Mouse (Mus musculus) forebrain, embryonic 14.5 days (tissue): ENCODE data around the gene Mutyh. TPM values are rescaled to one million over a fixed set of nuclear protein-coding genes. Genes with fewer than 3 reads are reported as not detected.
"Not testable (repeated sequence)": the region's sequence is repeated elsewhere in the genome, so short reads cannot be mapped to it uniquely, and the experiment has no call there.

Source experiments
- ATAC-seq: fragments of 200-750 bp; cut with Nextera tagmentation; 2 replicates; pipeline ENCODE4 v1.8.0; 2017; ENCODE audit warnings: mild to moderate bottlenecking, moderate library complexity
- DNase-seq: peaks from one replicate; pipeline ENCODE4 v3.0.0-alpha.2; 2015; ENCODE audit warnings: low spot score
- H3K27ac ChIP-seq: fragments of 300-500 bp; sonication (generic); 2 replicates; pipeline ENCODE4 v1.5.1; 2014; ENCODE audit warnings: low read depth, mild to moderate bottlenecking, control low read depth, low read length, moderate library complexity
- H3K27me3 ChIP-seq: fragments of 300-500 bp; sonication (generic); replicated peaks from 2 replicates; pipeline ENCODE4 v1.6.1; 2014; ENCODE audit warnings: low read length, control low read depth, mixed read lengths; ENCODE audit not compliant: control insufficient read depth, insufficient read depth
- H3K36me3 ChIP-seq: fragments of 300-500 bp; sonication (generic); 2 replicates; pipeline ENCODE4 v1.6.1; 2014; ENCODE audit warnings: low read length, control low read depth; ENCODE audit not compliant: control insufficient read depth, insufficient read depth
- H3K4me1 ChIP-seq: fragments of 300-500 bp; sonication (generic); 2 replicates; pipeline ENCODE4 v1.6.1; 2014; ENCODE audit warnings: antibody characterized with exemption, low read length, control low read depth; ENCODE audit not compliant: control insufficient read depth, insufficient read depth
- H3K4me2 ChIP-seq: fragments of 300-500 bp; sonication (generic); 2 replicates; pipeline ENCODE4 v1.6.1; 2014; ENCODE audit warnings: mild to moderate bottlenecking, control low read depth, low read length
- H3K4me3 ChIP-seq: fragments of 300-500 bp; sonication (generic); 2 replicates; pipeline ENCODE4 v1.5.1; 2014; ENCODE audit warnings: low read depth, low read length, control low read depth
- H3K9ac ChIP-seq: fragments of 300-500 bp; sonication (generic); 2 replicates; pipeline ENCODE4 v1.6.1; 2014; ENCODE audit warnings: mild to moderate bottlenecking, low read length, control low read depth, moderate library complexity
- H3K9me3 ChIP-seq: fragments of 300-500 bp; sonication (generic); replicated peaks from 2 replicates; pipeline ENCODE4 v1.6.1; 2016; ENCODE audit warnings: low read length, control low read depth, mixed read lengths; ENCODE audit not compliant: control insufficient read depth
- WGBS: fragments of 180-500 bp; shearing (Covaris S2); extraction: QIAGEN DNeasy Blood & Tissue Kit; methylation state at CpG from one replicate; pipeline ENCODE4 v1.1.7; 2014; 5-methylcytosine and 5-hydroxymethylcytosine counted together
- polyA plus RNA-seq: library from polyadenylated mRNA; unstranded; fragments of >200 nt; fragmentation: Nextera tagmentation; extraction: Ambion mirVana; gene quantifications from 2 replicates; pipeline ENCODE4 v1.2.1, GENCODE M21; 2014

Mutyh gene
- polyA plus RNA-seq, 1 experiment from 2014 or later = 8.0 TPM

DNA sequence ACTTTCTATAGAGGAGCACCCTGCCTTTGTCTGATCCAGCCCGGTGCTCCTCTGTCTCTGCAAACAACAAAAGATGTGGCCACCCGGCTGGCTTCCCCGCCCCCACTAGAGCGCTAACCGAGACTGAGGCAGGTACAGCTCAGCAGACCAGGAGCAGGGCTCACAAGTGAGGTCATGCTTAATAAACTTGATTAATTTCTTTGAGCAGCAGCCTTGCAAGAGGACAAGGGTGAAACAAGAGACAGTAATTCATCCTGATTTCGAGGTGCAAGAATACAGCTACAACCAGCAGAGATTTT lies 22.5 kb downstream of the Mutyh start:
- Histone ChIP-seq H3K4me2 (no peak overlapping the region), H3K36me3 (no peaks in the 10 kb centered on the region), H3K4me3 (no peak overlapping the region), H3K9me3 (no peaks in the 10 kb centered on the region), H3K27me3 (no peaks in the 10 kb centered on the region), H3K9ac (peak overlapping the region; percentile 45; the same call in 1 of the 2 replicates), H3K27ac (peak overlapping the region; percentile 76), H3K4me1 (peaks cover 14% of the 10 kb centered on the region)
- 9% methylated on average over 6 of the region's 6 CpGs for WGBS
- no peak for DNase-seq
- ATAC-seq = peak; percentile 74

DNA sequence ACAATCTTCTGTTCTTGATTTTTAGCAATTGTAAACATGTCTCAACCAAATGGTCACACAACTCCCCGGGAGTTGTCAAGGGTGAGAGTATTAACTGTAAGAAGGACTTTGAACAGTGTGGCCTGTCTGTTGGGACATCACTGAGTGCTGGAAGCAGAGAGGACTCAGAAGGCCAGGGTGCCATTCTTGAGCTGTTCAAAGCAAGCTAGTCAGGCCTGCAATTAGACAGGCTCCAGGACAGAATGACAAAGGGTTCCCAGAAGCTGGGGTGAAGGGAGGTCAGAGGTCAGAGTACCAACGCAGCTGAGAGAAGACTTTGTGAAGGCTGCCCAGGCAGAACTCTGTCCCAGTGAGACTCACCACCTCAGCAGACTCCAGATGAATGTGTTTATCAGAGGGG lies 31.5 kb downstream of the Mutyh start:
- H3K4me3 ChIP-seq = no peak overlapping the region
- no peak overlapping the region for H3K9ac ChIP-seq
- no peak for DNase-seq
- H3K27me3 ChIP-seq = no peaks in the 10 kb centered on the region
- no peaks in the 10 kb centered on the region for H3K9me3 ChIP-seq
- H3K27ac ChIP-seq = no peak overlapping the region
- no peaks in the 10 kb centered on the region for H3K36me3 ChIP-seq
- H3K4me2 ChIP-seq = no peak overlapping the region
- 19% methylated on average over 2 of the region's 2 CpGs for WGBS
- H3K4me1 ChIP-seq = no peaks in the 10 kb centered on the region
- ATAC-seq = no peak

DNA sequence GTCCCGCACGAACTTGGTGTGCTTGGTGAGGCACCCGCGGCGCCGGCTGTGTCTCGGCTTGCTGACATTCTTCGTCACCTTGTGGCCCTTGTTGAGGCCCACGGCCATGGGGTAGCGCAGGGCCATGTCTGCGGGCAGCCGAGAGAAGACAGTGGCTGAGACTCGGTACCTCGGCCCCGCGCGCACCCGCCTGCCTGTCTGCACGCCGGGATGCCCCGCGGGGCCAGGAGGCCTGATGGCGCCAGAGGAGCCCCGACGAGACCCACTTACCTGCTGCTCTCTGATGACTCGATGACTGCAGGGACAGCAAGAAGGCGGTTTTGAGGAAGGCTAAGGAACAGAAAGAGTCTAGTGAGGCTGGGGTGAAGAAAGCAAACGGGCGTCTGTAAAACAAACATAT lies 32.6 kb downstream of the Mutyh start:
- H3K36me3 ChIP-seq, H3K9ac ChIP-seq, H3K4me3 ChIP-seq, ATAC-seq, H3K4me1 ChIP-seq, H3K27me3 ChIP-seq, H3K9me3 ChIP-seq, DNase-seq, H3K4me2 ChIP-seq, H3K27ac ChIP-seq: not testable (repeated sequence)
- 55% methylated on average over 20 of the region's 29 CpGs for WGBS

DNA sequence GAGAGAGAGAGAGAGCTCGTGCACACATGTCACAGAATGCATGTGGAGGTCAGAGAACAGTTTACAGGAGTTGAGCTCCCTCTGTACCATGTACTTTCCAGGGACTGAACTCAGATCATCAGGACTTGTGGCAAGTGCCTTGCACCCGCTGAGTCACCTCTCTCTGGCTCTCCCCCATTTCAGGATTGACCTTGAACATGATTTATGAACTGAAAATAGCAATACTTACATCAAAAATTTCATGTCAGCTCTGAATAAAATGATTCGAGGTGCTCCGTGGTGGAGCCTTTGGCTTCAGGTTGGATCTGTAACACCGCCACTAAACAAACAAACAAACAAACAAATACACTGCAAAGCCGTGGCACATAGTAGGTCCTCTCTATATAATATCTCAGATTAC lies 33.3 kb downstream of the Mutyh start:
- H3K4me1 ChIP-seq = no peaks in the 10 kb centered on the region
- no peak overlapping the region for H3K27ac ChIP-seq
- no peaks in the 10 kb centered on the region for H3K36me3 ChIP-seq
- ATAC-seq (no peak), DNase-seq (no peak)
- H3K9me3 ChIP-seq = no peaks in the 10 kb centered on the region
- no peak overlapping the region for H3K4me2 ChIP-seq
- WGBS = 90% methylated on average over 6 of the region's 6 CpGs
- H3K4me3 ChIP-seq = no peak overlapping the region
- no peaks in the 10 kb centered on the region for H3K27me3 ChIP-seq
- H3K9ac ChIP-seq = no peak overlapping the region

DNA sequence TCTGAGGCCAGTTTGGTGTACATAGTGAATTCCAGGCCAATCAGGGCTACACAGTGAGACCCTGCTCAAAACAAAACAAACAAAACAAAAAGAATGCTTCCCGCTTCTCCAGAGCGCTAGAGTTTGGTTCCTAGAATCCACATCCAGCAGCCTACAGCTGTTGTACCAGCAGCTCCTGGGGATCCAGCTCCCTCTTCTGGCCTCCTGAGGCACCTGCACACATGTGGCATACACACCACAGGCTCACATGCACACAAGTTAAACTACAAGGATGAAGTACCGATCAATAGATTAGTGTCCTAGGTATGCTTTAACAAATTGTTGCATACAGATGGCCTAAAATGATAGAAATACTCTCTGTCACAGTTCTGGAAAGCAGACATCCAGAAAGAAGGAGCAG lies 36.8 kb downstream of the Mutyh start:
- H3K27me3 ChIP-seq = no peaks in the 10 kb centered on the region
- no peaks in the 10 kb centered on the region for H3K9me3 ChIP-seq
- no peaks in the 10 kb centered on the region for H3K36me3 ChIP-seq
- ATAC-seq (no peak), DNase-seq (no peak)
- H3K27ac ChIP-seq = no peak overlapping the region
- H3K9ac ChIP-seq = no peak overlapping the region
- H3K4me2 ChIP-seq = no peak overlapping the region
- 95% methylated on average over 3 of the region's 3 CpGs for WGBS
- no peaks in the 10 kb centered on the region for H3K4me1 ChIP-seq
- H3K4me3 ChIP-seq = no peak overlapping the region

DNA sequence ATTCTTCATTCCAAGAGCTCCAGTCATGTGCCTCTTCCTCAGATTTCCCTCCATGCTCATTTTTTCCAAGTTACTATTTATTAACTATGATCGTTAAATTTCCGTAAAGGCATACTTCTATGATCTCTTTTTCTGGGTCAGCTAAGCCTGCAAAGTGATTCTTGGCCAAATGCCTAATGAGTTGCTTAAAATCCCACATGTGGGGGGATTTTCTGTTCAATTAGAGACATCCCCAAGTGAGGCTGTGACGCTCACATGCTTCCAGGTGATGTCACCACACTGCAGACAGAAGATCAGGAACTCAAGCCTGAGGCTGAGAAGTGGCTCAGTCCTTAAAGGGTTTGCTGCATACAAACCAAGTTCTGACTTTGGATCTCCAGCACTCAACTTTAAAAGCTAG lies 42.4 kb downstream of the Mutyh start:
- no peak overlapping the region for H3K27ac ChIP-seq
- 42% methylated on average over 3 of the region's 3 CpGs for WGBS
- no peak for DNase-seq
- no peaks in the 10 kb centered on the region for H3K9me3 ChIP-seq
- H3K27me3 ChIP-seq = no peaks in the 10 kb centered on the region
- H3K4me1 ChIP-seq = peaks cover 6% of the 10 kb centered on the region
- no peak overlapping the region for H3K9ac ChIP-seq
- no peaks in the 10 kb centered on the region for H3K36me3 ChIP-seq
- no peak overlapping the region for H3K4me3 ChIP-seq
- H3K4me2 ChIP-seq = no peak overlapping the region
- no peak for ATAC-seq

DNA sequence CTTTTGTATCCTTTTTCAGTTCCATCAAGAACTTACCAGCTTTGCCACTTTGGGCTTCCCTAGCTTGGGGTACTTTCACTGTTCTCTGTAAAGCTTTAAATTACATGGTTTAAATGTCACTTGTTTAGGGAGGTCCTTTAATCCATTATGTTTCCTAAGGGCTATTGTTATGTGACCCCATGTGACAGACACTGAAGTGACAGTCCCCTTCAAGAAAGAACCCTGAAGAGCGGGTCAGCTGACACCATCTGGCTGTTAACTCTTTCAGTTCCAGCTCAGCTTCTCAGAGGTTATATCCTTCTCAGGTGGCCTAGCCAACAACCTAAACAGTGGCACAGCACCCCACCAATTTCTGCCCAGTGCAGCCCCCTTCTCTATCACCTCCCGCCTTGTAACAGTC lies 46.8 kb downstream of the Mutyh start:
- Histone ChIP-seq H3K27ac (no peak overlapping the region), H3K4me2 (no peak overlapping the region), H3K27me3 (no peaks in the 10 kb centered on the region), H3K9ac (no peak overlapping the region), H3K4me3 (no peak overlapping the region), H3K4me1 (peaks cover 6% of the 10 kb centered on the region), H3K36me3 (no peaks in the 10 kb centered on the region), H3K9me3 (no peaks in the 10 kb centered on the region)
- DNase-seq = peak; percentile 14
- 0 out of 2 replicates have a peak, but pooled peaks have one; percentile 23 for ATAC-seq
- 20% methylated on average over 2 of the region's 2 CpGs for WGBS

DNA sequence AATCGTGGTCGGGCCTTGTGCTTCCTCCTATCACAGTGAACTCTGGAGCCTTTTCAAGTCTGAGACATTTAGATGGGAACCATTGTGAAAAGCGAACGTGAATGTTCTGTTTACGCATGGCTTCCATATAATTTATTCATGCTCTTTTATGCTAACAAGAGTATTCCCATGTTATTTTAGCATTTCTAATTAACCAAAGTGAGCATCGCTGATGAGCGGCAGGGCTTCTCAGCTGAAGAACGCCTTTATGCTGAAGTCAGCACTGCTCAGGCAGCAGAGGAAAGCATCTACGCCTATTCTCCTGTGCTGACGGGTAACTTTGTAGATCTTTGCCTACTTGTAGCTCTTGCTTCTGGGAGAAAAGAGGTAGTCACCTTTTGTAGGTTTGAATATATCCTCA lies 49.7 kb downstream of the Mutyh start:
- Histone ChIP-seq H3K36me3 (no peaks in the 10 kb centered on the region), H3K9me3 (no peaks in the 10 kb centered on the region), H3K4me2 (no peak overlapping the region), H3K27me3 (no peaks in the 10 kb centered on the region), H3K9ac (no peak overlapping the region), H3K27ac (no peak overlapping the region), H3K4me1 (peaks cover 6% of the 10 kb centered on the region), H3K4me3 (no peak overlapping the region)
- WGBS = 32% methylated on average over 10 of the region's 10 CpGs
- peak; percentile 57 for ATAC-seq
- peak; percentile 71 for DNase-seq

DNA sequence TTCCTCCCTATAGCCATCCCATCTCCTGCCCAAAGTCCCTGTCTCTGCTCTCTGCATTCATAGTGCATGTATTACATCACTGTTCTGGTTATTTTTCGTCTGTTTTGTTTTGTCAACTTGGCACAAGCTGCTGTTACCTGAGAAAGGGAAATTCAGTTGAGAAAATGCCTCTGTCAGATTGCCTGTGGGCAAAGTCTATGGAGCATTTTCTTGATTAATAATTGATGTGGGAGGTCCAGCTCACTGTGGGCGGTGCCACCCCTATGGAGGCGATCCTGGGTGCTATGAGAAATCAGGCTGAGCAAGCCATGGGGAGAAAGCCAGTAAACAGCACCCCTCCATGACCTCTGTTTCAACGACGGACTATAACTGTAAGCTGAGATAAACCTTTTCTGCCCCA lies 52.2 kb downstream of the Mutyh start:
- Histone ChIP-seq H3K4me3 (no peak overlapping the region), H3K4me1 (peaks cover 2% of the 10 kb centered on the region), H3K4me2 (no peak overlapping the region), H3K27me3 (no peaks in the 10 kb centered on the region), H3K9me3 (no peaks in the 10 kb centered on the region), H3K36me3 (no peaks in the 10 kb centered on the region), H3K9ac (no peak overlapping the region), H3K27ac (no peak overlapping the region)
- ATAC-seq = no peak
- WGBS = 78% methylated on average over 5 of the region's 5 CpGs
- no peak for DNase-seq

DNA sequence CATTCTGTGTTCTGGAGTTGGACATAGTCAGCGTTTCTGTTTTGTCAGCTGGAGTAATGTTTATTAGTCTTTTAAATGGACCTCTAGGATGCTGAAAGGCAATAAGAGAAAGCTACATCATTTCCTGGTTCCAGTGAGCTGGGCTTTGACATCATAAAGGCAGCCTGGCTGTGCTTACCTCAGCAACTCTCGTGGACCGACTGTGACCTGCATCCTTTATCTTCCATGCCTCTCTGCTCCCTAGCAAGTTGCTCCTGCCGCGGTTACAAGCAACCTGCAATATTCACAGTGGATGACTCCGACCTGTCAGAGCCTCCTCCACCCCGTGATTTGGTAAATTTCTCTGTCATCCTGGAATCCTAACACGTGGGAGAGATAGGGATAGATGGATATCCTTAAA lies 54.5 kb downstream of the Mutyh start:
- Histone ChIP-seq H3K4me1 (no peaks in the 10 kb centered on the region), H3K4me3 (no peak overlapping the region), H3K27me3 (no peaks in the 10 kb centered on the region), H3K27ac (no peak overlapping the region), H3K9me3 (no peaks in the 10 kb centered on the region), H3K36me3 (no peaks in the 10 kb centered on the region), H3K4me2 (no peak overlapping the region), H3K9ac (no peak overlapping the region)
- WGBS = 77% methylated on average over 8 of the region's 8 CpGs
- no peak for ATAC-seq
- DNase-seq = no peak
